Mouse (Mus musculus) heart, adult 2 months (tissue): ENCODE measurements at regions not wholly inside any gene's neighbourhood (a gene's known extent, or its start where the extent isn't known, plus 50 kb on each side); places are given as distances from the start of the nearest gene placed in this dataset.
A peak's percentile ranks its signal among the peaks of the same experiment; 100 is the strongest.

Experiments
- DNase-seq, 2 experiments: peaks; one replicate each; pipeline ENCODE4 v3.0.0; 2021
- H3K27ac ChIP-seq: fragments of 200-600 bp; 2 replicates; pipeline ENCODE4 v1.8.1; 2022
- H3K27me3 ChIP-seq: fragments of 200-500 bp; 2 replicates; pipeline ENCODE4 v1.6.1; 2012; ENCODE audit warnings: mild to moderate bottlenecking, low read length, inconsistent platforms, mixed read lengths; ENCODE audit not compliant: control insufficient read depth, insufficient read depth
- H3K36me3 ChIP-seq: fragments of 200-500 bp; 2 replicates; pipeline ENCODE4 v1.6.1; 2012; ENCODE audit warnings: low read length, inconsistent platforms; ENCODE audit not compliant: control insufficient read depth, insufficient read depth
- H3K4me1 ChIP-seq: fragments of 200-500 bp; 2 replicates; pipeline ENCODE4 v1.6.1; 2011; ENCODE audit warnings: low read length; ENCODE audit not compliant: control insufficient read depth, insufficient read depth
- H3K4me3 ChIP-seq: fragments of 200-600 bp; 2 replicates; pipeline ENCODE4 v1.8.1; 2022
- H3K79me2 ChIP-seq: fragments of 200-500 bp; replicated peaks from 2 replicates; pipeline ENCODE4 v1.6.1; 2012; ENCODE audit warnings: mild to moderate bottlenecking, inconsistent platforms, low read length, moderate library complexity, mixed read lengths; ENCODE audit not compliant: control insufficient read depth, insufficient read depth
- H3K9ac ChIP-seq: fragments of 200-500 bp; 2 replicates; pipeline ENCODE4 v1.6.1; 2012; ENCODE audit warnings: low read depth, mild to moderate bottlenecking, control low read depth, inconsistent platforms, low read length, mixed read lengths
- CTCF ChIP-seq: fragments of 200-600 bp; IDR thresholded peaks from 2 replicates; pipeline ENCODE4 v1.8.1; 2022; ENCODE audit warnings: antibody characterized with exemption, mild to moderate bottlenecking, moderate library complexity
- EP300 ChIP-seq: fragments of 200-500 bp; IDR thresholded peaks from 2 replicates; pipeline ENCODE4 v1.6.1; 2011; ENCODE audit warnings: low read depth, low read length, control low read depth; ENCODE audit not compliant: insufficient read depth
- POLR2A ChIP-seq: fragments of 200-500 bp; IDR thresholded peaks from 2 replicates; pipeline ENCODE4 v1.6.1; 2011; ENCODE audit warnings: mild to moderate bottlenecking, low read depth, low read length, control low read depth; ENCODE audit not compliant: insufficient read depth
- WGBS: fragments of 180-500 bp; shearing (Covaris S2); methylation state at CpG from one replicate; pipeline ENCODE4 v1.1.7; 2018; 5-methylcytosine and 5-hydroxymethylcytosine counted together
- intact Hi-C: fragments of 180-260 bp; cut with DNase I; formaldehyde crosslinking; loops from one replicate; pipeline ENCODE4 v1.15.1; 2025

DNA sequence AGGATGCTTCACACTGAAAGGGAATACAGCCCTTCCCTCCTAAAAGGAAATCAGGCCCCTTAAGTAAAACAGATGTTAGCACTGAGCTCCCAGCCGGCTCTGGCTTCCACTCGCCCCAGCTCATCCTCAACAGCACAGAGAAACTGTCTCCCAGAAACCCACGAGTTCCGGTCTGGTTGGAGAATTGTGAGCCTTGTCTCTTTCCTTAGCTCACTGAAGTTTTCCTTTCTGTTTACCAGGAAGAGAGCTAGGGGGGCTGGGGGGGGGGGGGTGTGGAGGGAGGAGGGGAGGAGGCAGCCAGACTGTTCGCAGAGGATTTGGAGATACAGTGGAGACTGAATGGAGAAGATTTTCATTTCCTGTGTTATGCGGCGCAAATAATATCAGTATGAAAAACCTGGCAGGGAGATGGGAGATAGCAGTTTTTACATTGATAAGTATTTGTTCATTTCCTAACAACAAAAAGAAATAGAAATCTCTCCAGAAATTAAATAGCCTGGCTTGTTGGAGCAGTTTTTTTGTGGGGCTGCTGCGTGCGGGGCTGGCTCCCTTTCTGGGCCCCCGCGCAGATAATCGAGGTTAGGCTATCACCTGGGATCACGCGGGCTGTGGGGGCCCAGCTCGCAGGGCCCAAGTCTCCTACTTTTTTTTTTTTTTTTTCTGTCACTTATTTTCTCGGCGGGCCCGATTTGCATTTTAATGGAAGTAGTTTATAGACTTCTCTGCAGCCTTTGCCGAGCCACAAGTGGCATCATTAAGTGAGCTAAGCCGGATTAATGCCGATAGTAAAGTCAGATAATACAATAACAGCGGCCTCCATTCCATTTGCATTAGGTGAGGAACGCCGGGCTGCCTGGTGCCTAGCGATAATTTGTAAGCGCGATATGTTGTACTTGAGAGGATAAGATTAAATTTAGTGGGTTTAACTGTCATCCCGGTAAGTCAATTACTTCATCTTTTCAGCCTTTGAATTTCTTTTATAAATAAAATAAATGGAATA lies 235.5 kb downstream of the Insig2 start:
- WGBS = 10% methylated on average over 28 of the region's 28 CpGs
- H3K4me1 ChIP-seq = no peaks in the 10 kb centered on the region; the same call in 1 of the 2 replicates
- peak overlapping the region; percentile 38 for H3K27ac ChIP-seq
- H3K36me3 ChIP-seq = no peaks in the 10 kb centered on the region
- no peaks in the 10 kb centered on the region for H3K27me3 ChIP-seq
- no peaks in the 10 kb centered on the region for H3K79me2 ChIP-seq
- intact Hi-C loops = loop anchor here (5.0 kb wide), 1 partner anchor 230 kb away; no protein-coding TSS in a partner anchor
- DNase-seq = peak; percentile 35 to 48
- H3K9ac ChIP-seq = peak overlapping the region; percentile 10; the same call in 1 of the 2 replicates
- no peak for TF ChIP-seq EP300
- TF ChIP-seq CTCF = no peak
- TF ChIP-seq POLR2A = no peak
- peak overlapping the region; percentile 50 for H3K4me3 ChIP-seq

DNA sequence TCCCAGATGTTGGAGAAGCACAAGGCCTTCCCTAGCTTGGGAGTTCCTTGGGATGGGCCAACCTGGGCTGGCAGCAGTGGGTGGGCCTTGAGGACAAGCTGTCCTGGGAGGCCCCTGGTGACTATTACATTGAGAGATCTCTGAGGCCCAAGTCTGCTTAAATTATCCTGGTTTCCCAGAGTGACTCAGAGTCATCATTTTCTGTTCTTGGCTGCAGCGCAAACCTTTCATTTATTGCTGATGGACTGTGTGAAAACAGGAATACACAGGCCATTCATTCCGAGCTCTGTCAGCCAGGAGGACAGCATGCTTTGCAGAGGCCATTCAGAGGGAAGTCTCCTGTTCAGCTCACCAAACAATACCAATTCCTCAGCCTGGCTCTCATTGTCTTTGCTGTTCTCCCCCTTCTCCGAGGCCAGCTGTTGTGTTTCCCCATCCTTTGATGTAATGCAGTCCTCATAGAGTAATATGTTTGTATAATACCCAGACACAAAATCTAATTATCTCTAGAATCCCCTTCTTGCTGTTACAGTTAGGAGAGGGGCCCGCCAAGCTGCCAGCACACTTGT lies 220.5 kb downstream of the Insig2 start:
- no peak for TF ChIP-seq EP300
- TF ChIP-seq CTCF = no peak
- no peak for TF ChIP-seq POLR2A
- Histone ChIP-seq H3K27me3 (no peaks in the 10 kb centered on the region), H3K9ac (no peak overlapping the region), H3K4me3 (no peak overlapping the region), H3K79me2 (no peaks in the 10 kb centered on the region), H3K27ac (no peak overlapping the region), H3K36me3 (no peaks in the 10 kb centered on the region), H3K4me1 (no peaks in the 10 kb centered on the region)
- intact Hi-C loops = no loop called here
- 66% methylated on average over 4 of the region's 4 CpGs for WGBS
- DNase-seq = no peak

DNA sequence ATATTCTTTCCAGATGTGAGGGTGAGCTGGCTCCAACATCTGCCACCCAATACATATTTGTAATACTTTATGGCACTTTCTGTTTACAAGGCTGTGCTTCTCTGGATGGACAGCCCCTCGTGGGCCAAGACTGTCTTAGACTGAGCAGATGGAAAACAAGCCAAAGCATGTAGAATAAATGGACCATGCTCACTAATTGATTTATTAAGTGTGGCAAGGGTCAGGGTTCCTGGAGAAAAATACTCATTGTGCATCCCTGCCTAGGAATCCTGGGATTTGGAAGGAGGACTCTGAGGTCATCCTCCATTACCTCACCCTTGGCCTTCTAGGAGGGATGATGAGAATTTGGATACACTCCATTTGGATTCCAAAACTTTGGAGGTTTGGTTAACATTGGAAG lies 219.9 kb downstream of the Insig2 start:
- no peak for DNase-seq
- no peaks in the 10 kb centered on the region for H3K27me3 ChIP-seq
- no peaks in the 10 kb centered on the region for H3K4me1 ChIP-seq
- H3K36me3 ChIP-seq = no peaks in the 10 kb centered on the region
- no peak overlapping the region for H3K9ac ChIP-seq
- WGBS = 58% methylated on average over 1 of the region's 1 CpGs
- H3K27ac ChIP-seq = no peak overlapping the region
- H3K79me2 ChIP-seq = no peaks in the 10 kb centered on the region
- no peak for TF ChIP-seq EP300
- H3K4me3 ChIP-seq = no peak overlapping the region
- intact Hi-C loops = no loop called here

DNA sequence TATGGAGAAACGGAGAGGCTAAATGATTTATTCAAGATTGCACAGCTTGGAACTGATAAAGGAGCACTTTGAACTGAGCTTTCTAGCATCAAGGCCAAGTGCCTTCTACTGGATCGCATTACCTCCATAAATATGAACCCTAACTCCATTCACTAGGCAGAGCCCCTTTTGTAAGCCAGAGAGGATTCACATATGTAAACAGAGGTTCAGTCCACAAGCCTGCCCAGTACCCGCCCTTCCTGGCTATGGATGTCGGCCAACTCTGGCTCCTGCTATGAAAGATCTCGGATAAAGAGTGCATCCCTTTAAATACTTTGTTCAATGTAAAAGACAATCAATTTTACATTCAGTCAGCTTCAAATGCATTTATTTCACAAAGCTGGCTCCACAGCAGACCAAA lies 215.8 kb downstream of the Insig2 start:
- no peaks in the 10 kb centered on the region for H3K79me2 ChIP-seq
- TF ChIP-seq POLR2A = no peak
- no peak for TF ChIP-seq CTCF
- no peak for TF ChIP-seq EP300
- no peak overlapping the region for H3K9ac ChIP-seq
- no peak for DNase-seq
- no peak overlapping the region for H3K27ac ChIP-seq
- no peaks in the 10 kb centered on the region for H3K27me3 ChIP-seq
- intact Hi-C loops = no loop called here
- H3K4me3 ChIP-seq = no peak overlapping the region
- 65% methylated on average over 5 of the region's 5 CpGs for WGBS
- no peaks in the 10 kb centered on the region for H3K4me1 ChIP-seq
- H3K36me3 ChIP-seq = no peaks in the 10 kb centered on the region

DNA sequence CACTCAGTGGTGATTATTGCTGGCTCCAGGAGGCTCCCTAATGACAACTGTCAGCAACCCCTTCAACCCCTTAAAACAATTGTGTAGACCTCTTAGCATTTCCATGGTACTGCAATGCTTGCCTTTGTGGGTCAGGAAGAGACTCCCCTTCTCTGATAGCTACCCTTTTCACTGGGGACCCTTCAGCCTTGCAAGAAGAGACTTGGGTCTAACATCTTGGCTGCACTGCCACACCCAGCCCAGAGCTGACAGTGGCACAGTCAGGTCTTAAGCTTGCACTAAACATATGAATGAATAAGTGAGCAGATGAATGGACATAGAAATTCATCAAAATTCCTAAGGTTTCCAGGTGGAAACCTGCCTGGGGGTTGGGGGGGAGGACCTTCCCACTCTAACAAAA lies 209.0 kb downstream of the Insig2 start:
- H3K79me2 ChIP-seq = no peaks in the 10 kb centered on the region
- H3K9ac ChIP-seq = no peak overlapping the region
- DNase-seq = no peak
- no peak overlapping the region for H3K27ac ChIP-seq
- intact Hi-C loops = no loop called here
- no peaks in the 10 kb centered on the region for H3K27me3 ChIP-seq
- no peak overlapping the region for H3K4me3 ChIP-seq
- TF ChIP-seq CTCF (no peak), POLR2A (no peak), EP300 (no peak)
- H3K36me3 ChIP-seq = no peaks in the 10 kb centered on the region
- no peaks in the 10 kb centered on the region for H3K4me1 ChIP-seq

DNA sequence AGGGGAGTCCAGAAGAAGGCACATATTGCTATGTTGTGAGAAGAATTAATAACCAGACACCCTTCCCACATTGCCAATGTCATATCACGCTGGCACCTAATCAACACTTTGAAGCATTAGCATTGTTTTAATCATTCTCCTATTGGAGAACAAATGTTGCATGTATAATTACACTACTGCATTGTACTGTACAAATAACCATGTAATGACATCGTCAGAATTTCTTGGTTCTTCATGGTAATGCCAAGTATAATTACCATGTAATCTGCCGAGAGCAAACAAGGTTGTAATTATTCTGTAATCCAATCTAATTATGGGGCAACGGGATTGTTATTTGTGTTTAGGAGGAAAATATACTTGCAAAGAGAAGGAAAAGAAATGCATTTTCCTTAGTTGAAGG lies 196.1 kb downstream of the Insig2 start:
- Histone ChIP-seq H3K9ac (no peak overlapping the region), H3K79me2 (no peaks in the 10 kb centered on the region), H3K27me3 (no peaks in the 10 kb centered on the region), H3K27ac (no peak overlapping the region), H3K4me1 (no peaks in the 10 kb centered on the region), H3K4me3 (no peak overlapping the region), H3K36me3 (no peaks in the 10 kb centered on the region)
- DNase-seq = no peak
- intact Hi-C loops = no loop called here
- TF ChIP-seq CTCF = no peak
- no peak for TF ChIP-seq POLR2A
- TF ChIP-seq EP300 = no peak
- WGBS = 85% methylated on average over 4 of the region's 4 CpGs
